Mouse (Mus musculus): ENCODE measurements around the gene Ftsj1.

- no peak for TF ChIP-seq CTCF (IDR thresholded peaks at IDR 0.05; ENCODE audit: insufficient read depth, low read depth, low read length)
- no peak for TF ChIP-seq POLR2A (IDR thresholded peaks at IDR 0.05; ENCODE audit: insufficient read depth, low read depth, low read length)
These were observed 21.9 kb downstream of the Ftsj1 start for GRCm38 (mm10) chrX:8230272-8230671.

Measured in olfactory bulb, adult 2 months (tissue).